Mouse (Mus musculus): ENCODE results near the gene Tnfsf10.

DNA sequence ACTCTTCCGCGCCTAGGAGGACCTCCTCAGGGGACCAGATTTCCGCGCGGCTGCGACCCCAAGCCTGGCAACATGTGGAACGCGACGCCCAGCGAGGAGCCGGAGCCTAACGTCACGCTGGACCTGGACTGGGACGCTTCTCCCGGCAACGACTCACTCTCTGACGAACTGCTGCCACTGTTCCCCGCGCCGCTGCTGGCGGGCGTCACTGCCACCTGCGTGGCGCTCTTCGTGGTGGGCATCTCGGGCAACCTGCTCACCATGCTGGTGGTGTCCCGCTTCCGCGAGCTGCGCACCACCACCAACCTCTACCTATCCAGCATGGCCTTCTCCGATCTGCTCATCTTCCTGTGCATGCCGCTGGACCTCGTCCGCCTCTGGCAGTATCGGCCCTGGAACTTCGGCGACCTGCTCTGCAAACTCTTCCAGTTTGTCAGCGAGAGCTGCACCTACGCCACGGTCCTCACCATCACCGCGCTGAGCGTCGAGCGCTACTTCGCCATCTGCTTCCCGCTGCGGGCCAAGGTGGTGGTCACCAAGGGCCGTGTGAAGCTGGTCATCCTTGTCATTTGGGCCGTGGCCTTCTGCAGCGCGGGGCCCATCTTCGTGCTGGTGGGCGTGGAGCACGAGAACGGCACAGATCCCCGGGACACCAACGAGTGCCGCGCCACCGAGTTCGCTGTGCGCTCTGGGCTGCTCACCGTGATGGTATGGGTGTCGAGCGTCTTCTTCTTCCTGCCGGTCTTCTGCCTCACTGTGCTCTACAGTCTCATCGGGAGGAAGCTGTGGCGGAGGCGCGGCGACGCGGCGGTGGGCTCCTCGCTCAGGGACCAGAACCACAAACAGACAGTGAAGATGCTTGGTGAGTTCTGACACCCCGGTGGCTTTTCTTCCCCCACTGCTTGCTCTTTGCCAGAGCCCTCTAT, 55.2 kb downstream of the Tnfsf10 start:
- TF ChIP-seq EP300 (IDR thresholded peaks at IDR 0.05; ENCODE audit: low read depth) (no peak), CTCF (IDR thresholded peaks at IDR 0.05; ENCODE audit: low read depth) (no peak)

All from liver, embryonic 14.5 days (tissue).